Mouse (Mus musculus): ENCODE measurements at regions not wholly inside any gene's neighbourhood (a gene's known extent, or its start where the extent isn't known, plus 50 kb on each side); places are given as distances from the start of the nearest gene placed in this dataset.
A peak's percentile ranks its signal among the peaks of the same experiment; 100 is the strongest.

DNA sequence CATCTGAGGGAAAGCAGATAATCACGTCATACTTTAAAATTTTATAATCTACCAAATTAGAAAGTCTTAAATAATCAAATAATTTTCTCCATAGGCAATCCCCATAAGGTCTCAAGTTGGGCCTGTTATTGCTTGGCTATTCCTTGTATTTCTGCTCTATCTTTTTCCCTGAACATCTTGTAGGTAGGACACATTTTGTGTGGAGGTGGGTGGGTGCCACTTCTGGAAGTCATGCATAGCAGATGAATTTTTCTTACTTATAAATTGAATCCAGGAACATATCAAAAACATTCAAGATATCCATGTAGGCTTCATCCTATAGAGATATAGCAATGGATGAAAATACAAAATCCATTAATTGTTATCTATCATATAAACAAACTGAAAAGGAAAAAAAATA lies 1418.7 kb downstream of the Cdh11 start:
- DNase-seq (ENCODE audit: low read depth, low spot score), result no peak

DNA sequence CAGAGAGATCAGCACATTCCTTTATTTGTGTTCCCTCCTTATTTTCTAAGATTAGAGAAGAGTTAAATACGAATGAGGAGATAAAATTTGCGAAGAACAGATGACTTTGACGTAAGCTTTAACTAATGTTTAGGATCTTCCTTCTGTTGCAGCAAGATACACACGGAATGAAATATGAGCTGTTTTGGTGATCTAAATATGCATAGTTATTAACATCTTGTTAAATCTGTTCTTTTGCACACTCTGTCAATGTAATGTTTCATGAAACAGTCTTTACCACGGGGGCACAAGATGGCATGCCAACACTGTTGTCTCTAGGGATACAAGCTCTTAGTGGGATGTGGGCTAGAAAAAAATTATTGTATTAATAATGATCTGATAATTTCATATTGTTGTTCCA lies 1434.6 kb downstream of the Cdh11 start:
- no peak for DNase-seq (ENCODE audit: low read depth, low spot score)

DNA sequence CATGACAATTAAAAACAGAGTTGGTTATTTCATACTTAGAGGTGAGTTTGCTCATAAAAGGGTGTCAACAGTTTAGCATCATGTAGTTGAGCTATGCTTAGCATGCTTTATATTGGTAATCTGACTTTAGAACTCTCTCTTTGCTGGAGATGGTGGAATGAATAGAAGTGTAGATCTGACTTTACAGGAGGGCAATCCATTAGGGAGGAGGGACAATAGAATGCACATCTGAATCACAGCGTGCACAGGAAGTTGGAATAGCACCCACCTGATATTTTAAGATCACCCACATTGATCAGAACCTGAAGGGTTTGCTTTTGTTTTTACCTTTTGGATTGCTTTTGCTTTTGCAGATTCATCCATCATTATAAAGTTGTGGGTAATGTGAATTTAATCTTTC lies 1435.7 kb downstream of the Cdh11 start:
- DNase-seq (ENCODE audit: low read depth, low spot score), result no peak

DNA sequence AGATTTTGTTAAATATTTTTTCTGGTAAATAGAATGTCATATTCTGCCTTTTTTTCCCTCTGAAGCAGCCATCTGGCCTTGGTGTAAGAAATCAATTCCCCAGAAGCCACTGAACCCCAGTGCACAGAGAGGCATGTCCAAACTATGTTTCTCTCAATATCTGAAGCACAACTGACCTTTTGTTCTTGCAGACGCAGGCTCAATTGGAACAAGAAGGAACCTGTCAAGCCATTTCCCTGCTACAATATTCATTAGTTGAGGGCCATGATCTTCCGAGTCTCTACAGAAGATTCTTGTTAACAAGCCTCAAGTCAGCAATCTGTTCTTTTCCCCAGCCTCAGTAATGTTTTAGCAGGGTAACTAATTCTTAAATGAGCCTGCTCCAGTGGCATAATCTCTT lies 1456.2 kb downstream of the Cdh11 start:
- no peak for DNase-seq (ENCODE audit: low read depth, low spot score)

DNA sequence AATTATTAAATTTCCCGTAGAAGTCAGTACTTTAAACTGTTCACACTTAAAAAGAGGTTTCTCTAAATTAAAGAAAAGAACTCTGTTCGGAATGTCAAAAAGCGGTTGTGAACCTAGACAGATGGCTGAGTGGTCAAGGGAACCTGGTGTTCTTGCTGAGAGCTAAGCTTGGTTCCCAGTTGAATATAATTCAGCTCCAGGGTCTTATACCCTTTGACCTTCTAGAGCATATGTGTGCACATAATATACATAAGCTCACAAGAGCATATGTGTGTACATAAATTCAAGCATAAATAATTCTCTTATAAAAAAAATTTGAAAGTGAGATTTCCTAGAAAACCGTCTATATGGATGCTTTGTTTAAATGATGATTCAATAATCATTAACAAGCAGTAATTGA lies 1456.7 kb downstream of the Cdh11 start:
- DNase-seq (ENCODE audit: low read depth, low spot score), result no peak

DNA sequence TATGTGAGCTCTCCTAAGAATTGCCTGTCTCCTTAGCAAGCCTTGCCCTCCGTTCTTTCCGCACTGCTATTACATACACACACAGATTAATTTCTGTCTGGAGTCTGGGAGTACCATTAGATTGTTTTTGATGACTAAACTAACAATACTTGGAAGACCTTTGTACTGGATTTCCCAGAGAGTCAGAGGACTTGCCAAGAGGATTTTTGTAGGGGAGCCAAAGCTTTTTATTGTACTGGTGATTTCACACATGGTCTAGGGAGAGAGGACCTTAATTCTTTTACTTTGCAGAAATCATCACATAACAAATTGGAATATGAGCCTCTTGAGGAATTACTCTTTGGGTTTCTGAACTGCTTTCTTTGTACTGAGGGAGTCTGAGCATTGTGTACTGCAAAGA lies 1486.9 kb downstream of the Cdh11 start:
- DNase-seq (ENCODE audit: low read depth, low spot score), result peak; percentile 1

DNA sequence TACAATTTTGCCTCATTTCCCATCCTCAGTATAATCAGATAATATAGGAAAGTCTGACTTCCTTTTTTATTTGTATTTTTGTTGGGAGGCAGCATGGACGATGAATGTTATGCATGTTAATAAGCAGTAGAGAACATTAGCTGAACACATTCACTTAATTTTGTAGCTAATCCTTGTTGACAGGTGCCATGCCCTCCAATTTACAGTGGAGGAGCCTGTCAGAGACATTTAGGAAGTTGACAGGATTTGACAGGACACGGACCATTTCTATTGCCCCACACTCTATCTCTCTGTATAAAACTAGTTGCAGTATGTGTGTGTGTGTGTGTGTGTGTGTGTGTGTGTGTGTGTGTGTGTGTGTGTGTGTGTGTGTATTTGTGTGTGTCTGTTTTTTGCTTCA lies 1495.4 kb downstream of the Cdh11 start:
- DNase-seq (ENCODE audit: low read depth, low spot score), result no peak

DNA sequence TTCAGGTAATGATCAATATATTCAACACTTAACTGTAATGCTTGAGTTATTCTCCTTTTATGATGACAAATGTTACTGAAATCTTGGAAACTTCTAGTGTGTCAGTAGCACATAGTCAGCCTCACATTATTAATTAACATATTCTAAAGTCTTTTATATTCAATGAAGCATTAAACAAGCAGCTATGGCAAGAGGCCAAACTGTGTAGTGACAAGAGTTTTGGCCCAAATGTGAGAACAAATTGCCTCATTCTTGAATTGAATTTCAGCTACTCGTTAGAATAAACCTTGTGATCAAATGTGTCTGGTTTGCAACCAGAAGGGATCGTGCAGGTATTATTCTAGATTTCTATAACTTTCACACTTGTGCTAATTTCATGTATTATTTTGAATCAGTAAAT lies 1542.8 kb downstream of the Cdh11 start:
- no peak for DNase-seq (ENCODE audit: low read depth, low spot score)

DNA sequence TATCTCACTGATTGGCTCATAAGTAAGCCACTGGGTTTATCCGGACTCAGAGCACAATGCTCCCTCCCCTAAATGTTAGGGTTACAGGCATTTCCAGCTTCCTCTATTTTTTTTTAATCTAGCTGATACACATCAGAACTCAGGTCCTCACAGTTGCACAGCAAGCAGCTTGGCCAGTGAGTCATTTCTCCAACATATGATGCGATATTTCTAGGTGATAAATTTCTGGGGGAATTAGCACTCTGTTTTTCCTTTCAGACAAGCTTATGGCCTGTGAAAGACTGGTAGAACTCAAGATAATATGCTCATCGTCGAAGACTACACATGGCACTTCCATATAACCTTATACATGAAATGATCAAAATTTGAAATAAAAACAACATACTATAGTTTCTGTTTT lies 1543.6 kb downstream of the Cdh11 start:
- DNase-seq (ENCODE audit: low read depth, low spot score), result no peak

DNA sequence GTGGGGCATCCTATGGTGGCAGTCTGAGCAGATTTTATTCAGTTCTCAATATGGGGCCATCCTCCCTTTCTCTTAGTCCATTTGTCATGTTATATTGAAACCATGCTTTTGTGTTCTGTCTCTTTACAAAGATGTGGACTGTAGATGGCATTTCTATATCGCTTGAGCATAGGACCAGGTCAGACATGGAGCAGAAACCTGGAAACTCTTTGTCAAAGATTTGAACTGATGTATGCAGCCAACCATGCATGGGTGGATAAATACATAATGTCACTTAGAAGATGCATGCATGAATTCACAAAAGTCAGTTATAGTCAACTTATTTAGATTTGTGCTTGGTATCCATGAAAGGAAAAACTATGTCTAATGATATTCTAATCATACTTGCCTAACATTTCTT lies 1587.5 kb downstream of the Cdh11 start:
- DNase-seq (ENCODE audit: low read depth, low spot score), result no peak

DNA sequence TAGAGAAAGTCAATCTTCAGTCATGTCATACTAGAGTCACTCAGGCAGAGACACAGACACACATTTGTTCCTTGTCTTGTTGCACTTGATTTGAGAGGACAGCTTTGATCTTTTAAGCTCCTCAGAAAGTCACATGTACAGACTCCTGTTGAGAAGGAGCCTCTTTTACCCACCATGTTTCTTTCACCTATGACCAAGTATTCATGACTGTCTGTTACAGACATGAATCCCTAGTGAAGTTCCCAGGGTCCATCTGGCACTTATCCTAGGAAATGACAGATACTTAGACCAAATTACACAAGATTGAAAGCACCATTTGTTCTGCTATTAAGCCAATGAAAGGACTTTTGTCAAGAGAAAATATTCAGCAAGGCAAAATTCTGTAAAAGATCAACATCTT lies 1588.7 kb downstream of the Cdh11 start:
- no peak for DNase-seq (ENCODE audit: low read depth, low spot score)

DNA sequence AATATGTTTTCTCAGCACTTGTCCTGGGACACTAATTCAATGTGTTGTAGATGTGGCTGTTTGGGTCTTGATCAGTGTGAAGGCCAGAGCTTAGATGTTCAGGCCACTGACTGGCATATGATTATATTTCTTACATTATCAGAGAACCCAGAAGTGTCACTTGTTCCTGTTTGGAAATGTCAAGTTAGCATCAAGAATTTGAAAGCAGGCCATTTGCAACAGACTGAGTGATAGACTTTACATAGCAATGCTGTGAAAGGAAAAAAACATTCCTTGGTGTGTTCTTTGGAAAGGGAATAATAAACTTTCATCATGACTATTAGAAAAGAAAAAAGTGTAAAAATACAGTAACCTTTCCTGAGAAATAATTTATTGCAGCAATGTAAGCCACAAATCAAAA lies 1596.9 kb downstream of the Cdh11 start:
- no peak for DNase-seq (ENCODE audit: low read depth, low spot score)

DNA sequence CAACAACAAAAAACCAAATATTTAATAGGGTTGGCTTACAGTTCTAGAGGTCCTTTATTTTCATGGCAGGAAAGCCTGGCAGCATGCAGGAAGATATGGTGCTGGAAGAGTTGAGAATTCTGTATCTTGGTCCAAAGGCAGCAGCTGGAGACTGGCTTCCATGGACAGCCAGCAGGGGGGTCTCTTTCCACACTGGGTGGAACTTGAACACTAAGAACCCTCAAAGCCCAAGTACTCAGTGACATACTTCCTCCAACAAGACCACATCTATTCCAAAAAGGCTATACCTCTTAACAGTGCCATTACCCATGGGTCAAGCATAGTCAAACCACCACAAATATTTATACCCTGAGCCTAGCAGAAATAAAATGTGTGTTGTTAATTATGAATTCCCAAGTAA lies 1630.5 kb downstream of the Cdh11 start:
- DNase-seq (ENCODE audit: low read depth, low spot score), result no peak
